Mouse (Mus musculus): ENCODE data around the gene C530025M09Rik.

DNA sequence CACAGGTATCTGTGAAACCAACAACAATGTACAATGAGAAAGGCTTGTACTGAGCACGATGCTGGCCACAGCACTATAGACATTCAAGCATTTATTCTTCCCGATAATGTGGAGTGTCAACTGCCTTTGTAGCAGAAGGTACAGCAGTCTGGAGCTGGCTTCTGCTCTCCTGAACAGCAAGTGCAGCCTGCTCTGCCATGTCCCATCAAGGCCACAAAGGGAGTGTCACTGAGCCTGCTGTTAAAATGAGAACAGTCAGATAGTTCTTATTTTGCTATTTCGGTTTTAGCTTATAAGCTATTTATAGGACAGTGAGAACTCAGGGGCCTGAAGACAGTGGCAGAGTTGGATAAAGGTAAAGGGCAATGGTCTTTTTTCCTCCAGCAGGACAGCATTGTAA, 11.3 kb downstream of the C530025M09Rik start:
- TF ChIP-seq CHD2 (IDR thresholded peaks at IDR 0.05; ENCODE audit: low read length) (no peak), MAX (IDR thresholded peaks at IDR 0.05; ENCODE audit: low read length) (no peak), MAFK (IDR thresholded peaks at IDR 0.05; ENCODE audit: insufficient replicate concordance, low read length) (no peak), USF1 (IDR thresholded peaks at IDR 0.05; ENCODE audit: low read depth, low read length) (no peak), IRF4 (IDR thresholded peaks at IDR 0.05; ENCODE audit: low read depth, low read length) (no peak), SMC3 (IDR thresholded peaks at IDR 0.05; ENCODE audit: low read depth, low read length) (no peak), EP300 (IDR thresholded peaks at IDR 0.05; ENCODE audit: low read length) (no peak), CTCF (conservative IDR thresholded peaks at IDR 0.05 in 1 of 2, IDR thresholded peaks at IDR 0.05 in 1 of 2; ENCODE audit: low read depth in 2 of 2, low read length in 2 of 2) (no peak), MAZ (IDR thresholded peaks at IDR 0.05; ENCODE audit: low read depth, low read length) (no peak), POLR2A (IDR thresholded peaks at IDR 0.05; ENCODE audit: low read depth, low read length) (no peak), JUND (conservative IDR thresholded peaks at IDR 0.05; ENCODE audit: low read depth, low read length) (no peak), TCF12 (IDR thresholded peaks at IDR 0.05; ENCODE audit: low read depth, low read length) (no peak)

All from CH12.LX (cell line).